Mouse (Mus musculus) G1E-ER4 (cell line): ENCODE data around the gene Scarf2. TPM values are rescaled to one million over a fixed set of nuclear protein-coding genes. Genes with fewer than 3 reads are reported as not detected.

Experiments used
- GATA1 ChIP-seq: IDR thresholded peaks from one replicate; pipeline ENCODE4 v1.8.0; 2012; ENCODE audit warnings: low read length, inconsistent platforms
- polyA plus RNA-seq: library from polyadenylated mRNA; stranded (reverse); fragments of >175 nt; gene quantifications from 2 replicates; pipeline ENCODE4 v1.2.3, GENCODE M21; 2012

Scarf2 gene
- polyA plus RNA-seq, result not detected in 2 replicates

GRCm38 (mm10) chr16:17796971-17797811 lies at the start of gene Scarf2:
Gene Scarf2, plus strand, starts transcription at chr16:17797282.
- TF ChIP-seq GATA1, result no peak

GRCm38 (mm10) chr16:17753001-17753400 lies 44.1 kb upstream of the Scarf2 start:
- TF ChIP-seq GATA1, result no peak

GRCm38 (mm10) chr16:17753686-17754085 lies 43.4 kb upstream of the Scarf2 start:
- no peak for TF ChIP-seq GATA1

- no peak for TF ChIP-seq GATA1
These were observed 39.3 kb upstream of the Scarf2 start for GRCm38 (mm10) chr16:17757756-17758155.

- TF ChIP-seq GATA1, result no peak
These were observed 38.2 kb upstream of the Scarf2 start for GRCm38 (mm10) chr16:17758902-17759301.

- TF ChIP-seq GATA1, result no peak
These were observed 37.7 kb upstream of the Scarf2 start, which contains the start of gene Klhl22 for GRCm38 (mm10) chr16:17759344-17759773. Gene Klhl22, plus strand, starts transcription at chr16:17759618.

GRCm38 (mm10) chr16:17759813-17760321 lies 37.2 kb upstream of the Scarf2 start:
- TF ChIP-seq GATA1, result no peak

- TF ChIP-seq GATA1, result no peak
These were observed 36.4 kb upstream of the Scarf2 start for GRCm38 (mm10) chr16:17760657-17761056.

GRCm38 (mm10) chr16:17761074-17761473 lies 36.0 kb upstream of the Scarf2 start:
- no peak for TF ChIP-seq GATA1

- no peak for TF ChIP-seq GATA1
These were observed 33.0 kb upstream of the Scarf2 start for GRCm38 (mm10) chr16:17764108-17764511.

GRCm38 (mm10) chr16:17768834-17769233 lies 28.2 kb upstream of the Scarf2 start:
- TF ChIP-seq GATA1, result no peak

- TF ChIP-seq GATA1, result no peak
These were observed 25.8 kb upstream of the Scarf2 start for GRCm38 (mm10) chr16:17771117-17771865.

GRCm38 (mm10) chr16:17776828-17777227 lies 20.3 kb upstream of the Scarf2 start:
- no peak for TF ChIP-seq GATA1

- no peak for TF ChIP-seq GATA1
These were observed 18.9 kb upstream of the Scarf2 start for GRCm38 (mm10) chr16:17778223-17778622.

- no peak for TF ChIP-seq GATA1
These were observed 17.4 kb upstream of the Scarf2 start for GRCm38 (mm10) chr16:17779692-17780091.

GRCm38 (mm10) chr16:17785337-17785736 lies 11.7 kb upstream of the Scarf2 start:
- TF ChIP-seq GATA1, result no peak
